Mouse (Mus musculus): ENCODE data around the gene Slc36a3. TPM values are rescaled to one million over a fixed set of nuclear protein-coding genes. Genes with fewer than 3 reads are reported as not detected.

Slc36a3 gene
- total RNA-seq, 4 experiments from 2014 or later, result not detected

DNA sequence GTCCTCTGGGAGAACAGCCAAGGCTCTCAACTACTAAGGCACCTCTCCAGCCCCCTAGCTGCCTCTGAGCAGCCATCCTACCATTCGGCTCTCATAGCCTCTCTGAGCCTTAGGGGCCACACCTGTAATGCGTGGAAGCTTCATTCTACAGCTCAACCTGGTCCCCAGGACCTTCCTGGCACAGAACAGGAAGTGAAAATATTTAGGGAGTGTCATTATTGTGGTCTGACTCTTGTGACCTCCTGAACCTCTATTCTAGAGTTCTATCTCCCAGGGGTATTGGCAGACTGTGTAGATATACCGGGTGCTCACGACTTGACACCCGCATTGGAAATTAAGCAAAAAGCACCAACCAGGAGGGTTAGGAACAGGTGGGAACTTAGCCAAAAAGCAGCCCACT, 75.3 kb downstream of the Slc36a3 start:
- no peak for DNase-seq (ENCODE audit: low spot score)

DNA sequence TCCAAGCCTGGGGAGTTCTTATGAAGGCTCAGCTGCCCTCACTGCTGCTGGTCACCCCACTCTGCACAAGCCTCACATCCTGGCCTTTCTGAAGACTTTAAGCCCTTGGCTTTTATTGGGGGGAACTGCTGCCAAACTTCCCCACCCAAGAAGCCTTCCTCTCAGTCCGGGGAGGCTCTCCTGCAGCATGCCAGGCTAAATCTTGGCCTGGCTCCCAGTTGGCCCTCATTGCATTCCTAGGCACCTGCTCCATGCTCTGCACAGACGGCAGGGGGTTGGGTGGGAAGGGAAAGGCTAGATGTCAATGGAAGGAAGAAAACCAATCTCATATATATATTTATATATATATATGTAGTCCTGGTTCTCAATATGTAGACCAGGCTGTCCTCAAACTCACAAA, 75.9 kb downstream of the Slc36a3 start:
- DNase-seq (ENCODE audit: low spot score), result no peak

Other genes starting within 250 kb of the Slc36a3 start
- 100 to 1,000 TPM; 188 to 354 (median 218) TPM for gene Gpx3, start 249.3 kb downstream of the Slc36a3 start, total RNA-seq (2022)
- 10 to 100 TPM; 30.7 to 41.6 (median 35.2) TPM for gene Tnip1, start 188.8 kb downstream of the Slc36a3 start, total RNA-seq (2022)
- 100 to 1,000 TPM; 202 to 217 (median 212) TPM for gene Anxa6, start 118.3 kb downstream of the Slc36a3 start, total RNA-seq (2022)
- 1 to 10 TPM; 5.9 to 9.4 (median 6.5) TPM for gene Ccdc69, start 73.6 kb downstream of the Slc36a3 start, total RNA-seq (2022)
- 10 to 100 TPM in 2 of 4 experiments, 1 to 10 TPM in 2; 9.4 to 10.7 (median 10.1) TPM for gene Gm2a, start 53.6 kb downstream of the Slc36a3 start, total RNA-seq (2022)
- gene Slc36a2, start 33.4 kb upstream of the Slc36a3 start, total RNA-seq (2022), result 10 to 100 TPM in 3 of 4 experiments, 1 to 10 TPM in 1; 10.0 to 14.0 (median 12.0) TPM
- 10 to 100 TPM in 3 of 4 experiments, 1 to 10 TPM in 1; 8.8 to 12.1 (median 10.4) TPM for gene Slc36a1, start 52.6 kb upstream of the Slc36a3 start, total RNA-seq (2022)
- gene Fat2, start 184.9 kb upstream of the Slc36a3 start, total RNA-seq (2022), result under 1 TPM; 0.08 to 0.20 (median 0.11) TPM

Data from heart, adult 8-10 months (tissue).